Mouse (Mus musculus) liver, embryonic 14.5 days (tissue): Measurements from ENCODE around the gene Olfr18.

Experiments
- CTCF ChIP-seq: IDR thresholded peaks from 2 replicates; pipeline ENCODE4 v1.5.1; 2016; ENCODE audit warnings: antibody characterized with exemption, low read depth, control low read depth
- EP300 ChIP-seq: IDR thresholded peaks from 2 replicates; pipeline ENCODE4 v1.6.1; 2016; ENCODE audit warnings: antibody characterized with exemption, low read depth

DNA sequence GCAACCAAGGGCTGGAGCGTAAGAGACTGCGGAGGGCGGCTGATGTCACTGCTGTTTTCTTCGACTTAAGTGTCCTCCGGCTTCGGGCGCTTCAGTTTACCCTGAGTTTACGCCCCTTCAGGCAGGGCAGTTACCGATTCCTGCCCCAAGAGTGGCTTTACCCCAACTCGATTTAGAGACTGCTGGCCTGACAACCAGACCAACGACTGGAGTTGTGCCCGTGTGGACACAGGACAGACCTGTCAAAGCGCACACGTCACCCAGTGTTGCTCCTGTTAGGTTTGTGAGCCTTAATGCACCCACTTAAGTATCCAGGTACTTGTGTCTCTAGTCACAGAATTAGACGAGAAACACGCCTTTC, 49.4 kb upstream of the Olfr18 start:
- 0 out of 2 replicates have a peak, but pooled peaks have one; percentile 25 for TF ChIP-seq CTCF
- no peak for TF ChIP-seq EP300
